Mouse (Mus musculus) hindbrain, embryonic 16.5 days (tissue): ENCODE data around the gene Trmt44. TPM values are rescaled to one million over a fixed set of nuclear protein-coding genes. Genes with fewer than 3 reads are reported as not detected.

ENCODE experiments used
- ATAC-seq: fragments of 200-750 bp; cut with Nextera tagmentation; 2 replicates; pipeline ENCODE4 v1.8.0; 2017; ENCODE audit warnings: moderate TSS enrichment, moderate library complexity
- H3K27ac ChIP-seq: fragments of 300-500 bp; sonication (generic); 2 replicates; pipeline ENCODE4 v1.5.1; 2014; ENCODE audit warnings: low read depth, mild to moderate bottlenecking, control low read depth, low read length, moderate library complexity
- H3K27me3 ChIP-seq: fragments of 300-500 bp; sonication (generic); replicated peaks from 2 replicates; pipeline ENCODE4 v1.6.1; 2014; ENCODE audit warnings: low read length; ENCODE audit not compliant: control insufficient read depth, insufficient read depth
- H3K36me3 ChIP-seq: fragments of 300-500 bp; sonication (generic); 2 replicates; pipeline ENCODE4 v1.6.1; 2014; ENCODE audit warnings: mild to moderate bottlenecking, low read length, moderate library complexity, mixed read lengths; ENCODE audit not compliant: control insufficient read depth, insufficient read depth
- H3K4me1 ChIP-seq: fragments of 300-500 bp; sonication (generic); 2 replicates; pipeline ENCODE4 v1.6.1; 2014; ENCODE audit warnings: low read depth, low read length; ENCODE audit not compliant: control insufficient read depth, insufficient read depth
- H3K4me2 ChIP-seq: fragments of 300-500 bp; sonication (generic); 2 replicates; pipeline ENCODE4 v1.6.1; 2014; ENCODE audit warnings: mild to moderate bottlenecking, low read length, control low read depth, moderate library complexity
- H3K4me3 ChIP-seq: fragments of 300-500 bp; sonication (generic); 2 replicates; pipeline ENCODE4 v1.5.1; 2014; ENCODE audit warnings: mild to moderate bottlenecking, low read length, control low read depth, moderate library complexity
- H3K9ac ChIP-seq: fragments of 300-500 bp; sonication (generic); 2 replicates; pipeline ENCODE4 v1.6.1; 2014; ENCODE audit warnings: low read depth, mild to moderate bottlenecking, control low read depth, low read length, moderate library complexity
- H3K9me3 ChIP-seq: fragments of 300-500 bp; sonication (generic); 2 replicates; pipeline ENCODE4 v1.6.1; 2014; ENCODE audit warnings: mild to moderate bottlenecking, low read length, moderate library complexity; ENCODE audit not compliant: control insufficient read depth
- WGBS: fragments of 180-500 bp; shearing (Covaris S2); extraction: QIAGEN DNeasy Blood & Tissue Kit; methylation state at CpG from one replicate; pipeline ENCODE4 v1.1.7; 2014; 5-methylcytosine and 5-hydroxymethylcytosine counted together
- polyA plus RNA-seq: library from polyadenylated mRNA; unstranded; fragments of >200 nt; fragmentation: Nextera tagmentation; extraction: Ambion mirVana; gene quantifications from 2 replicates; pipeline ENCODE4 v1.2.1, GENCODE M21; 2015

Gene Trmt44
- polyA plus RNA-seq, 1 experiment from 2014 or later = 6.4 TPM

DNA sequence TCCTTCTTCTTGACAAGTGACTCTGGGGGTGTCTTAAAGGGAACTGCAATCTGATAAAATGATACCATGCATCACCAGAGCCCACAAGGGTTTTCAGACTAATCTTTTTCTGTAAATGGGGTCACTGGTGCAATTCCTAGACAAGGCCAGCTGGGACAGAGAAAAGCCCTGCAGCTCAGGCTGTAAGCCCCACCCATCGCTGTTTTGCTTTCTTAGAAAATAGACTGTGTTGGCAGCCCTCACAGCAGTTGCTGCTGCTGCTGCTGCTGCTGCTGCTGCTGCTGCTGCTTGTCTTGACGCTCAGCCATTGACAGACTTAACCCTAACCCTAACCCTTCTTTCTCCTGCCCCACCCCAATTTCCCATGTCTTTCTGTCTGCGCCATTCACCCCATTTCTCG lies 35.3 kb downstream of the Trmt44 start:
- Histone ChIP-seq H3K4me2 (no peak overlapping the region), H3K27ac (no peak overlapping the region)
- 62% methylated on average over 4 of the region's 4 CpGs for WGBS

DNA sequence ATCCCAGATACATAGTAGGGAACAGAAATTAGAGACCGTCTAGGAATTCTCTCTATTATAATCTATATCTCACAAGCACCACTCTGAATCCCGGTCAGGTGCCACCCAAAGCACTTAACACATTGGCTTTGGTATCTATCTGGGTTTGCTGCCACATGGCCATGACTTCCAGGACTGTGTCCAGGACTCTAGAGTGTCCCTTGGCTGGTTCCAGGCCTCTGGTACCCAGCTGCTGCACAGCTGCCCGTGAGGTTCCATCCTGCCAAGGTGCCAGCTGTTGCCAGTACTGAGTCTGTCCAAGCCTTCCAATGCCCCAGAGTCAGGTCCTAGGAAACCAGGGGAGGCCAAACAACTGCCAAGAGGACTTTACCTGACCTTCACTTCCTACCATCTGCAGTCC lies 36.8 kb downstream of the Trmt44 start:
- no peak overlapping the region for H3K9ac ChIP-seq
- no peak overlapping the region for H3K4me2 ChIP-seq
- H3K9me3 ChIP-seq = no peaks in the 10 kb centered on the region
- ATAC-seq = no peak
- H3K4me3 ChIP-seq = no peak overlapping the region
- H3K27ac ChIP-seq = no peak overlapping the region
- H3K4me1 ChIP-seq = no peaks in the 10 kb centered on the region
- WGBS = 83% methylated on average over 3 of the region's 3 CpGs
- H3K36me3 ChIP-seq = no peaks in the 10 kb centered on the region
- no peaks in the 10 kb centered on the region for H3K27me3 ChIP-seq

More for the DNA sequence above, 35.3 kb downstream of the Trmt44 start:
- H3K9ac ChIP-seq = no peak overlapping the region
- H3K4me3 ChIP-seq = no peak overlapping the region
- no peak for ATAC-seq
- H3K36me3 ChIP-seq = no peaks in the 10 kb centered on the region
- H3K27me3 ChIP-seq = no peaks in the 10 kb centered on the region
- H3K9me3 ChIP-seq = no peaks in the 10 kb centered on the region
- H3K4me1 ChIP-seq = no peaks in the 10 kb centered on the region

DNA sequence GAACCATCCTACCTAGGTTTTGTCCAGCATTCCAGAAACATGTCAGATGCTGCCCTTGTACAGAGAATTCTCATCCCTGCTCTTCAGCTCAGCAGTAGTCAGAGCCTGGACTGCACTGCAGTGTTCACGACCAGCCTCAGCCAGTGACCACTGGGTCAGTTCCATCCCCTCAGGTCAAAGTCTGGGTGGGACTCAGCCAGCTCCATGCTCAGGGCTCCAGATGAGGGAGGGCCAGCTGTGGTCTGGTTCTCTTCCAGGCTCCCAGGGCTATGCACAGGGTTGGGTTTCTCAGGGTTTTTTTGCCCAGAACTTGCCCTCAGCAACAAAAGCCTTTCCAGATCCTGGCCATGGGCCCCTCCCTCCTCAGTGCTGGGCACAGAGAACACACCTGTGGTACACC lies 37.4 kb downstream of the Trmt44 start:
- Histone ChIP-seq H3K36me3 (no peaks in the 10 kb centered on the region), H3K4me3 (no peak overlapping the region), H3K27ac (no peak overlapping the region), H3K9ac (no peak overlapping the region), H3K4me2 (no peak overlapping the region), H3K9me3 (no peaks in the 10 kb centered on the region), H3K4me1 (no peaks in the 10 kb centered on the region), H3K27me3 (no peaks in the 10 kb centered on the region)
- WGBS = 68% methylated on average over 1 of the region's 1 CpGs
- ATAC-seq = no peak

DNA sequence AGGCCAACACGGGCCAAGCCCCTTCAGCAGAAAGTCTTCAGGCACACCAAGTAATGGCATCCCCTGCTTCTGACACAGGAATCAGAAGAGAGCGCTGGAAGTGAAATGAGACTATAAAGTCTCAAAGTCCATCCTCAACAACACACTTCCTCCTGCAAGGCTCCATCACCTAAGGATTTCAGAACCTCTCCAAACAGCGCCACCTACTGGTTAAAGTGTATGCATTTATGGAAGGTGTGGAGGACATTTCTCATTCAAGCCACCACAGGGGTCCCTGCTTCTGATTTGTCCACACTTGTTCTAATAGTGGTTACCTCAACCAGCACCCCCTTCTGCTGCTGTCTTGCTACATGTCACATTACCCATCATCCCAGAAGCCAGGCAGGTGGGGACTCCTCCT lies 38.6 kb downstream of the Trmt44 start:
- Histone ChIP-seq H3K9me3 (no peaks in the 10 kb centered on the region), H3K4me3 (no peak overlapping the region), H3K27ac (no peak overlapping the region), H3K9ac (no peak overlapping the region), H3K4me2 (no peak overlapping the region), H3K27me3 (no peaks in the 10 kb centered on the region), H3K4me1 (no peaks in the 10 kb centered on the region), H3K36me3 (no peaks in the 10 kb centered on the region)
- WGBS = 66% methylated on average over 3 of the region's 3 CpGs
- ATAC-seq = no peak

DNA sequence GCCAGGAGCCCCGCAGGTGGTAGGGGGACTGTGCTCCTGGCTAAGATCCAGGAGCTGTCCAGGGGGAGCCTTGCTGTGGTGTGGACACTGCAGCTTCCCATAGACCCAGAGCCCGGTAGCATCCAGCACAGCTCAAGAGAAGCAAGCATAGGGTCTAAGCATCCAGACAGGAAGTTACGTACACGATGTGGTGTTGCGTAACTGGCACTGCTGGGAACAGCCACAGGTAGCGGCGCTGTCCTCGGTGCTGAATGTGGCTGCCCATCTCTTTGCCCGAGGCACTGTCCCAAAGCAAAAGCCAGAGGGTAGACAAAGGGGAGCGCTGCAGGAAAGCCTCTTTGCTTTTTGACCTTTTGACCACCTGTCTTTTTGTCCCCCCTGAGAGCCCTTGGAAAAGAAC lies 43.3 kb downstream of the Trmt44 start:
- H3K4me3 ChIP-seq = no peak overlapping the region
- no peaks in the 10 kb centered on the region for H3K4me1 ChIP-seq
- 15% methylated on average over 10 of the region's 10 CpGs for WGBS
- ATAC-seq = no peak
- H3K9ac ChIP-seq = no peak overlapping the region
- H3K9me3 ChIP-seq = no peaks in the 10 kb centered on the region
- H3K4me2 ChIP-seq = no peak overlapping the region
- no peak overlapping the region for H3K27ac ChIP-seq
- no peaks in the 10 kb centered on the region for H3K36me3 ChIP-seq
- no peaks in the 10 kb centered on the region for H3K27me3 ChIP-seq

DNA sequence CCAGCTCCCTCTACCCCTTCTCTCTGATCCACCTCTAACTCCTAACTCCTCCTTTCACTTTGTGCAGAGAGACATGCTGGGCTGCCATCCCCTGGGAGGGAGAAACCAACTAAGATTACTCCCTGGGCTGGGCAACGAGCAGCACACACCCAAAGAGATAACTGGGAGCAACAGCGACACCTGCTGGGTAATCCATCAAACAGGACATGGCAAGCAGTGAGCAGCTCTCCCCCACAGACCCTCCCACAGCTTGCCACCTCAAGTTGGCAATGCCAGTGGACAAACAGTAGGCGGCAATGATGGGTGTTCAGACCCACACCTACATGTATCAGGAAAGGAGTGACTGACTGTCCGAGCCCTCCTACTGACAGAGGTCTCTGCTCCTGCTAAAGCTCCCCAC lies 44.4 kb downstream of the Trmt44 start:
- H3K4me1 ChIP-seq = peaks cover 5% of the 10 kb centered on the region
- no peak overlapping the region for H3K4me3 ChIP-seq
- H3K9me3 ChIP-seq = no peaks in the 10 kb centered on the region
- no peak for ATAC-seq
- H3K27ac ChIP-seq = no peak overlapping the region
- no peak overlapping the region for H3K4me2 ChIP-seq
- no peaks in the 10 kb centered on the region for H3K36me3 ChIP-seq
- H3K27me3 ChIP-seq = no peaks in the 10 kb centered on the region
- no peak overlapping the region for H3K9ac ChIP-seq
- 15% methylated on average over 4 of the region's 4 CpGs for WGBS

DNA sequence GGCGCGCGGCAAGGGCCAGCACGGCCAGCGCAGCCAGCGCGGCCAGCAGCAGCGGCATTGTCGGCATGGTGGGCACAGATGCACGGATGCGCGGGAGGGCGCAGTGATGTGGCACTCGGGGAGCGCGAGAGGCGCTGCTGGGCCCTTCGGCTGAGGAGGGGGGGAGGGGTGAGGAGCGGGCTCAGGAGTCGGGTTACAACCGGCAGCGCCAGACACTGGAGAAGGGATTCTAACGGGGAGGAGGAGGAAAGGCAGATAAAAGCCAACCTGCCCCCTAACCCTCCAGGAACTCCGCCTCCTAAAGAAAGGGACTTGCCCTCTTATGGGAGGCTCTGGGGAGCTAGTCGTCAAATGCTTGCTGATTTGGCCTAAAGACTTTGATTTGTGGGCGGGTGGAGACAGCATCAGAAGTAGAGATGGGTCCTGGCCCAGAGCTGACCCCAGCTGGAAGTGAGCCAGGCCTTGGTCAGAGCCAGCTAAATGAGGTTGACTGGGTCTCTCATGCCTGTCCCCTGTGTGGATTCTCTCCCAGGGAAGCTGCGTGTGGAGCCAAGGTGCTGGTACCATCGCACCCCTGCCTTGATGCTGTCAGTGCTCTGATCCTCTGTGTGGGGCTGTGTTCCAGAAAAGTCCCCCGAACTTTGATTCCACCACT lies 49.3 kb downstream of the Trmt44 start, which contains the start of gene Cpz:
Cpz (minus strand) TSS at position 230 of the 655 bp plus-strand sequence.
- Histone ChIP-seq H3K4me2 (peak within 1 kb of the TSS; percentile 46), H3K27me3 (peaks cover 13% of the 10 kb centered on the region), H3K36me3 (no peaks in the 10 kb centered on the region), H3K27ac (no peak within 1 kb of the TSS), H3K4me1 (peaks cover 8% of the 10 kb centered on the region), H3K4me3 (peak within 1 kb of the TSS; percentile 17), H3K9ac (peak within 1 kb of the TSS; percentile 57), H3K9me3 (no peaks in the 10 kb centered on the region)
- ATAC-seq = peak; percentile 72
- WGBS = 3% methylated on average over 29 of the region's 29 CpGs

DNA sequence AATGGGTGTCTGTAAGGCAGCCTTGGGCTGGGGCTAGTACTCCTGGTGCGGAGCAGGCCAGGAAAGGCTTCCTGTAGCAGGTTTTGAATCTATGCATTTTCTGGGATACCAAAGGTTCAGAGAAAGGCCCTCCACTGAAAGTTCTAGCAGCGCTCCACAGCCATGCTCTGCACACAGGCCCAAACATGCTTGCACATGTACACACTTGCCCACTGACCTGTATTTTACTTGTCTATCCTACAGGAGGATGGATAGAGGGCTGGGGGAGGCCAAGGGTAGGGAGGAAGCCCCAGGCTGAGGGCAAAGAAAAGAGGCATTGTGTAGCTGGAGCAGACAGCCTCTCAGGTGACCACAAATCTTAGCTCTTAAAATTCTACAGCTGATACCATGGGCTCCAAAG lies 50.5 kb downstream of the Trmt44 start:
- H3K27ac ChIP-seq = no peak overlapping the region
- peaks cover 13% of the 10 kb centered on the region for H3K27me3 ChIP-seq
- H3K9me3 ChIP-seq = no peaks in the 10 kb centered on the region
- no peak overlapping the region for H3K9ac ChIP-seq
- H3K4me3 ChIP-seq = no peak overlapping the region
- ATAC-seq = no peak
- 78% methylated on average over 2 of the region's 2 CpGs for WGBS
- no peaks in the 10 kb centered on the region for H3K36me3 ChIP-seq
- no peak overlapping the region for H3K4me2 ChIP-seq
- H3K4me1 ChIP-seq = peaks cover 8% of the 10 kb centered on the region

DNA sequence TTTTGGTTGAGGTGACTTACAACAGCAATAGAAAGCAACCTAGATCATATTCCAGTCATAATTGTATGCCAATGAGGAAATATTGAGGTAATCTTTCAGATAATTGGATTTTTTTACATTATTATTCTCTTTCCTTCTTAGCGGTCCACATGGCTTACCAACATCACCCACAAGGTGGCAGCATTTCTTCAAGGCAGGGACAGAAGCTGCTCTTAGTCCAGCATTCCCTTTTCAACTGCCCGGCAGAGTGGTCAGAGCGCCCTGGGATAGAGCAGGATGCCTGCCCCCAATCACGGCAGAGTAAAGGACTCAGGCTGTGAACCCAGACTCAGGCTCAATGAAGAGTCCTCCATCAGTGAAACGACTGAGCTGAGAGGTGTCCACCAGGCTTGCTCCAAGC lies 51.1 kb downstream of the Trmt44 start:
- H3K4me3 ChIP-seq = no peak overlapping the region
- no peak overlapping the region for H3K27ac ChIP-seq
- no peak for ATAC-seq
- WGBS = 2% methylated on average over 5 of the region's 5 CpGs
- H3K27me3 ChIP-seq = peaks cover 13% of the 10 kb centered on the region
- H3K9ac ChIP-seq = no peak overlapping the region
- H3K4me1 ChIP-seq = peaks cover 8% of the 10 kb centered on the region
- no peak overlapping the region for H3K4me2 ChIP-seq
- H3K36me3 ChIP-seq = no peaks in the 10 kb centered on the region
- no peaks in the 10 kb centered on the region for H3K9me3 ChIP-seq

DNA sequence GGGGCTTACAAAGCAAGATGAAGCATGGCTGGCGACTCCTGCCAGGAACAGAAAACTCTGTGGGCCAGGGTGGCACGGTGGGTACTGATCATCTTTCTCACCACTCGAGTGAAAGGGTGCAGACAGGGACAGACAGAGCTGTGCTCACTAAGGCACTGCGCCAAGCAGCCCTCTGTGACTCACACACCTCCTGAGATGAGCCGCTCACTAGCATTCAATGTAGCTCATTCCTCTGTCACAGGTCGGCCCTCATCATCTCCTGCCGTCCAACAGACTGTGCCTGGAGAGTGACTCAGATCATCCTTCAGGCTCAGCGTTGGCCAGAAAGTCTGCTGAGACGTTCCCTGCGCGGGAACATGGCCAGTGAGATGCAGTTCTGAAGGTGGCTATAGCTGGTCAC lies 58.1 kb downstream of the Trmt44 start:
- Histone ChIP-seq H3K4me1 (no peaks in the 10 kb centered on the region), H3K27ac (no peak overlapping the region), H3K4me2 (no peak overlapping the region), H3K9me3 (no peaks in the 10 kb centered on the region), H3K36me3 (no peaks in the 10 kb centered on the region), H3K4me3 (no peak overlapping the region), H3K9ac (no peak overlapping the region), H3K27me3 (no peaks in the 10 kb centered on the region)
- 84% methylated on average over 11 of the region's 11 CpGs for WGBS
- ATAC-seq = no peak
